Mouse (Mus musculus): ENCODE results near the gene Gabrd. TPM values are rescaled to one million over a fixed set of nuclear protein-coding genes. Genes with fewer than 3 reads are reported as not detected.
A peak's percentile ranks its signal among the peaks of the same experiment; 100 is the strongest.

Gene Gabrd
- polyA plus RNA-seq, 1 experiment from 2014 or later, result 0.68 TPM

DNA sequence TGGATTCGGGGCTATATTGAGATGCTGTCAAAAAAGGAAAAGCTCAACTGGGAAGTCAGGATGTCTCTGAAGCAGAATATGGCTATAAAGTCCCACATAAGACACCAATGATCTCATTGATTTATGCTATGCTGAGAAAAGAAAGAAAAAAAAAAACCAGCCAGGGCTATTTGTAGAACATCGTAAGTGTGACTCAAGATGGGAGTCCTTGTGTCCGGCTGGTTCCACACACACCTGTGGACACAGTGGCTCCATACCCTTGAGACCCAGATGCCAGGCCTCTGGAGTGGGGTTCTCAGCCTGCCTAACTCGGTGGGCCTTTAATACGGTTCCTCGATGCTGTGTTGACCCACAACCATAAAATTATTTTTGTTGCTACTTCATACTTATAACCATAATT is 14.2 kb upstream of the Gabrd start:
- WGBS, result 86% methylated on average over 6 of the region's 6 CpGs
- H3K9ac ChIP-seq (replicated peaks; ENCODE audit: low read depth), result no peak overlapping the region
- ATAC-seq, result no peak

GRCm38 (mm10) chr4:155409058-155409776 is 11.3 kb upstream of the Gabrd start, which contains the start of gene Cfap74:
Cfap74 (plus strand) TSS chr4:155409190.
- H3K9ac ChIP-seq (replicated peaks; ENCODE audit: low read depth), result no peak within 1 kb of the TSS
- H3K4me1 ChIP-seq (ENCODE audit: insufficient read depth, low read depth, low read length), result peaks cover 7% of the 10 kb centered on the region; the same call in 1 of the 2 replicates
- DNase-seq (ENCODE audit: low spot score) (peak; percentile 58), ATAC-seq (peak; percentile 82)
- peak within 1 kb of the TSS; percentile 54 for H3K4me2 ChIP-seq (replicated peaks; ENCODE audit: low read depth, low read length)
- TF ChIP-seq EP300 (IDR thresholded peaks at IDR 0.05) (no peak), CTCF (IDR thresholded peaks at IDR 0.05) (no peak)
- H3K4me3 ChIP-seq (ENCODE audit: low read depth, low read length), result peak within 1 kb of the TSS; percentile 14; the same call in 1 of the 2 replicates
- H3K36me3 ChIP-seq (ENCODE audit: insufficient read depth, low read length), result no peaks in the 10 kb centered on the region
- no peaks in the 10 kb centered on the region for H3K27me3 ChIP-seq (replicated peaks; ENCODE audit: insufficient read depth, low read length)
- WGBS, result 2% methylated on average over 35 of the region's 35 CpGs
- H3K9me3 ChIP-seq (ENCODE audit: low read length), result no peaks in the 10 kb centered on the region
- no peak within 1 kb of the TSS for H3K27ac ChIP-seq (ENCODE audit: low read length)

More for the DNA sequence above, 14.2 kb upstream of the Gabrd start:
- Histone ChIP-seq H3K4me1 (ENCODE audit: insufficient read depth, low read depth, low read length) (peaks cover 7% of the 10 kb centered on the region; the same call in 1 of the 2 replicates), H3K27me3 (replicated peaks; ENCODE audit: insufficient read depth, low read length) (no peaks in the 10 kb centered on the region), H3K9me3 (ENCODE audit: low read length) (no peaks in the 10 kb centered on the region), H3K4me2 (replicated peaks; ENCODE audit: low read depth, low read length) (no peak overlapping the region), H3K4me3 (ENCODE audit: low read depth, low read length) (no peak overlapping the region), H3K36me3 (ENCODE audit: insufficient read depth, low read length) (no peaks in the 10 kb centered on the region), H3K27ac (ENCODE audit: low read length) (no peak overlapping the region)
- TF ChIP-seq CTCF (IDR thresholded peaks at IDR 0.05) (no peak), EP300 (IDR thresholded peaks at IDR 0.05) (no peak)
- no peak for DNase-seq (ENCODE audit: low spot score)

DNA sequence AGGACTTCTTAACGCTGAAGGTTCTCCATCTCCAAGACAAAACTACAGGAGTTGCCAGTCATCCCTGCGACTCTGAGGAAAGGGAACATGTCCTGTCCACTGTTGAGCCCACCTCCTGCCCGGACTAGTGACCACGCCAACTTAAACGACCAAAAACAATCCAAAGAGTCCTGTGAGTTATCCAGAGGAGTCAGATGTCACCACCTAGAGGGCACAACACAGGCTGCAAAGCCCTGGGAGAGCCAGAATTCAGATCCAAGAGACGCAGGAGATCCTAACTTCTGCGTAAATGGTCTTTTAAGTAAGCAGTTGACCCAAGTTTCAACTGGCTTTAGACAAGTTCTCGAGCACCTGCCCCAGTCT is 10.8 kb upstream of the Gabrd start:
- Histone ChIP-seq H3K27me3 (replicated peaks; ENCODE audit: insufficient read depth, low read length) (no peaks in the 10 kb centered on the region), H3K4me1 (ENCODE audit: insufficient read depth, low read depth, low read length) (peaks cover 7% of the 10 kb centered on the region; the same call in 1 of the 2 replicates), H3K4me2 (replicated peaks; ENCODE audit: low read depth, low read length) (peak overlapping the region; percentile 54), H3K4me3 (ENCODE audit: low read depth, low read length) (0 out of 2 replicates have a peak overlapping the region, but pooled peaks have one; percentile 14), H3K9me3 (ENCODE audit: low read length) (no peaks in the 10 kb centered on the region), H3K27ac (ENCODE audit: low read length) (no peak overlapping the region), H3K36me3 (ENCODE audit: insufficient read depth, low read length) (no peaks in the 10 kb centered on the region), H3K9ac (replicated peaks; ENCODE audit: low read depth) (no peak overlapping the region)
- TF ChIP-seq CTCF (IDR thresholded peaks at IDR 0.05) (peak; percentile 23), EP300 (IDR thresholded peaks at IDR 0.05) (no peak)
- DNase-seq (ENCODE audit: low spot score) (no peak), ATAC-seq (0 out of 2 replicates have a peak, but pooled peaks have one; percentile 5)
- 3% methylated on average over 8 of the region's 8 CpGs for WGBS

- no peak for TF ChIP-seq CTCF (IDR thresholded peaks at IDR 0.05)
- TF ChIP-seq EP300 (IDR thresholded peaks at IDR 0.05), result no peak
- 83% methylated on average over 1 of the region's 1 CpGs for WGBS
These were observed 4.6 kb upstream of the Gabrd start for GRCm38 (mm10) chr4:155402489-155402888.

DNA sequence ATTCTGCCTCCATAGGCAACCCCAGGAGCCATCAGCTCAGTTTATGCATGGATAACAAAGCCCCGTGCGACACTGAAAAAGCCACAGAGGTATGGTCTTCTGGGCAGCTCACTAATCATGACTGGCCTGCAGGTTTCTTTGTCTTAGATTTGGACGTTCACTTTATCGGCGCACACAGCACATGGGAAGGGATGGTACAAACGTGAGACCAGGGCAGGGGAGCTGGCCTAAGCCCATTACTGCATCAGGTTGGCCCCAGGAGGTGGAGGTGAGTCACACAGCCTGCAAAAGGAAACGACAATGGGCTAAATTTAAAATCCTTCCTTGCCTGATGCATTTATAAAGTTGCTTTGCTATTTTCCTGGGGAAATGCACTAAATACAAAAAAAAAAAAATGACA is 3.2 kb upstream of the Gabrd start:
- WGBS, result 67% methylated on average over 7 of the region's 7 CpGs
- Histone ChIP-seq H3K27ac (ENCODE audit: low read length) (no peak overlapping the region), H3K36me3 (ENCODE audit: insufficient read depth, low read length) (no peaks in the 10 kb centered on the region), H3K4me1 (ENCODE audit: insufficient read depth, low read depth, low read length) (0 out of 2 replicates have a peak, but pooled peaks cover 3% of the 10 kb centered on the region), H3K9me3 (ENCODE audit: low read length) (no peaks in the 10 kb centered on the region), H3K27me3 (replicated peaks; ENCODE audit: insufficient read depth, low read length) (peaks cover 9% of the 10 kb centered on the region; the same call in 1 of the 2 replicates), H3K4me3 (ENCODE audit: low read depth, low read length) (no peak overlapping the region), H3K4me2 (replicated peaks; ENCODE audit: low read depth, low read length) (no peak overlapping the region), H3K9ac (replicated peaks; ENCODE audit: low read depth) (no peak overlapping the region)
- DNase-seq (ENCODE audit: low spot score) (no peak), ATAC-seq (no peak)
- TF ChIP-seq CTCF (IDR thresholded peaks at IDR 0.05) (no peak), EP300 (IDR thresholded peaks at IDR 0.05) (no peak)

More at GRCm38 (mm10) chr4:155402489-155402888, 4.6 kb upstream of the Gabrd start:
- ATAC-seq (no peak), DNase-seq (ENCODE audit: low spot score) (no peak)
- no peak overlapping the region for H3K9ac ChIP-seq (replicated peaks; ENCODE audit: low read depth)
- H3K9me3 ChIP-seq (ENCODE audit: low read length), result no peaks in the 10 kb centered on the region
- 0 out of 2 replicates have a peak, but pooled peaks cover 3% of the 10 kb centered on the region for H3K4me1 ChIP-seq (ENCODE audit: insufficient read depth, low read depth, low read length)
- H3K27ac ChIP-seq (ENCODE audit: low read length), result no peak overlapping the region
- H3K4me3 ChIP-seq (ENCODE audit: low read depth, low read length), result no peak overlapping the region
- no peak overlapping the region for H3K4me2 ChIP-seq (replicated peaks; ENCODE audit: low read depth, low read length)
- H3K36me3 ChIP-seq (ENCODE audit: insufficient read depth, low read length), result no peaks in the 10 kb centered on the region
- peaks cover 4% of the 10 kb centered on the region; the same call in 1 of the 2 replicates for H3K27me3 ChIP-seq (replicated peaks; ENCODE audit: insufficient read depth, low read length)

DNA sequence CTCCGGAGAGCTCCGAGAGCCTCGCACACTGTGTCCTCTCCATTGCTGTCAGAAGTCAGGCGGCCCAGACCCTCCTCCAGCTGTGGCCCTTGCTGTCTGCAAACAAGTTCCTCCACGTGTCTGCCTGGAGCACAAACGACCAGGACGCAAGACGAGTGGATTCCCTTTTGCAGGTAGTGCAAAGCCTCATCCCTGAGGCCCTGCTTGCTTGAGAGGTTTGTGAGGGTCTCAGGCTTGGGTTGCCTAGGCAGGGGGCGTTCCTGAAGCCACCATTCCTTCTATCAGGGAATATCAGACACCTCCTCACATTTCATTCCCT is 269 bp upstream of the Gabrd start:
- H3K9me3 ChIP-seq (ENCODE audit: low read length), result no peaks in the 10 kb centered on the region
- no peak overlapping the region for H3K9ac ChIP-seq (replicated peaks; ENCODE audit: low read depth)
- no peak for DNase-seq (ENCODE audit: low spot score)
- TF ChIP-seq CTCF (IDR thresholded peaks at IDR 0.05) (no peak), EP300 (IDR thresholded peaks at IDR 0.05) (no peak)
- WGBS, result 10% methylated on average over 9 of the region's 9 CpGs
- ATAC-seq, result no peak
- no peaks in the 10 kb centered on the region for H3K36me3 ChIP-seq (ENCODE audit: insufficient read depth, low read length)
- H3K4me1 ChIP-seq (ENCODE audit: insufficient read depth, low read depth, low read length), result 0 out of 2 replicates have a peak, but pooled peaks cover 3% of the 10 kb centered on the region
- peaks cover 9% of the 10 kb centered on the region; the same call in 1 of the 2 replicates for H3K27me3 ChIP-seq (replicated peaks; ENCODE audit: insufficient read depth, low read length)
- H3K4me3 ChIP-seq (ENCODE audit: low read depth, low read length), result peak overlapping the region; percentile 15; the same call in 1 of the 2 replicates
- no peak overlapping the region for H3K27ac ChIP-seq (ENCODE audit: low read length)
- H3K4me2 ChIP-seq (replicated peaks; ENCODE audit: low read depth, low read length), result peak overlapping the region; percentile 51
